Mouse (Mus musculus): ENCODE results near the gene Kctd21. TPM values are rescaled to one million over a fixed set of nuclear protein-coding genes. Genes with fewer than 3 reads are reported as not detected.

Gene Kctd21
- total and polyA plus RNA-seq, 3 experiments: 0.23 to 1.2 TPM; not detected in 1

DNA sequence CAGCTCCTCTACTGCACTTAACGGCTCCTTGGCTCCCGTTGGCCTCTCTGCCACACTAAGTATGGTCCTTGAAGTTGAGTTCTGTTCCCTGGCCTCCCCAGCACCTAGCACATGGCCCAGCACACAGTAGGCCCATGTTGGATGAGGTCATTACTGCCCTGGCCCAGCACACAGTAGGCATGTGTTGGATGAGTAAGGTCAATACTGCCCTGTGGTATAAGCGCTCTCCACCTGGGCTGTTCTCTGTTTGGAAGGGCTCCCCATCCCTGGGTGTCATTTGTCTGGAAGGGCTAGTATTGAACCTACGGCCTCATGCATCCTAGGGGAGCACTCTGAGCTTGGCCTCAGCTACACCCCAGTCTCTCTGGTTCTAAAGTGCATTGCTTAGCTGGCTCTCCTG, 4.8 kb upstream of the Kctd21 start:
- H3K27me3 ChIP-seq (ENCODE audit: control insufficient read depth in 1 of 2, insufficient read depth in 2 of 2, low read length in 2 of 2): no peaks in the 10 kb centered on the region
- TF ChIP-seq ZKSCAN1 (IDR thresholded peaks at IDR 0.05; ENCODE audit: low read depth, low read length): peak; percentile 62
- TF ChIP-seq ZNF384 (IDR thresholded peaks at IDR 0.05; ENCODE audit: low read depth, low read length): no peak
- DNase-seq (ENCODE audit: low read depth, low spot score): no peak
- no peaks in the 10 kb centered on the region for H3K36me3 ChIP-seq (ENCODE audit: control insufficient read depth in 1 of 2, insufficient read depth in 2 of 2, low read length in 2 of 2)
- H3K27ac ChIP-seq (ENCODE audit: control insufficient read depth, low read depth, low read length): no peak overlapping the region
- H3K9me3 ChIP-seq (replicated peaks; ENCODE audit: insufficient read depth, low read length): no peaks in the 10 kb centered on the region
- no peak overlapping the region for H3K9ac ChIP-seq (ENCODE audit: control insufficient read depth, low read depth, low read length, poor library complexity, severe bottlenecking)
- no peaks in the 10 kb centered on the region for H3K79me2 ChIP-seq (ENCODE audit: control insufficient read depth, insufficient read depth, low read length, poor library complexity)
- no peak overlapping the region for H3K4me3 ChIP-seq (ENCODE audit: control insufficient read depth in 1 of 2, insufficient read depth in 1 of 2, low read depth in 2 of 2, low read length in 2 of 2)
- peaks cover 2 to 5% of the 10 kb centered on the region in 2 experiments; a peak in 2 of 4 replicates for H3K4me1 ChIP-seq (ENCODE audit: control insufficient read depth in 1 of 2, insufficient read depth in 2 of 2, low read length in 2 of 2)

DNA sequence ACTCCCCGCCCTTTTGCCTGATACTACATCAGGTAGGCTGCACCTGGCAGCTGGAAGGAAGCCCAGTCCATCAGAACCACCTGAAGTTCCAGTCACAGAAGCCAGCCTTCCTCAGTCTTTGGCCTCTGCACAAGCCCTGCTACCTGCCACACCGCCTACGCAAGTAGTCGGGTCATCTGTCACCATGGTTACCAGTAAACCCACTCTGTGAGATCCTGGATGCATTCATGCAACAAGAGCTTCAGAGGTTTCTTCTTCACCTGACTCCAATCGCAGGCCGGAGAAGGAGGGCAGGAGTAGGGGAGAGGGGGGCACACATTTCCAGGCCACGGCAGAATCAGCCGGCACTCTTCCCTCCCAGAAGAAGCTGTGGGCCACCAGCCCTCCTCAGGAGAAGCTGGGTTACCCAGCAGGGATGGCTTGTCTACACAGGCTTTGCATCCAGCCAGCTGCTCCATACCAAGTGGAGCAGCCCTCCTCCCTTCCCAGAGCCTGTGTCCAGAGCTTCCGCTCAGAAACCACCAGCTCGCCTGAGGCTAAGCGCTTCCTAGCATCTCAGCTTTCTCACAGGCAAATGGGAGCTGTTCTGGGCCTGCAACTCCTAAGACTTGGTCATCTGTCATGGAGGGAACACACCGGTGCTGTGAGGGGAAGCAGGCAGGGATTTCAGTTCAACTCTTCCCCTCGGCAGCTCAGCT, 3.1 kb upstream of the Kctd21 start:
- Histone ChIP-seq H3K27ac (ENCODE audit: control insufficient read depth, low read depth, low read length) (no peak overlapping the region), H3K4me3 (ENCODE audit: control insufficient read depth in 1 of 2, insufficient read depth in 1 of 2, low read depth in 2 of 2, low read length in 2 of 2) (no peak overlapping the region), H3K9me3 (replicated peaks; ENCODE audit: insufficient read depth, low read length) (no peaks in the 10 kb centered on the region), H3K4me1 (ENCODE audit: control insufficient read depth in 1 of 2, insufficient read depth in 2 of 2, low read length in 2 of 2) (peaks cover 6 to 14% of the 10 kb centered on the region in 2 experiments), H3K27me3 (ENCODE audit: control insufficient read depth in 1 of 2, insufficient read depth in 2 of 2, low read length in 2 of 2) (no peaks in the 10 kb centered on the region), H3K9ac (ENCODE audit: control insufficient read depth, low read depth, low read length, poor library complexity, severe bottlenecking) (no peak overlapping the region), H3K79me2 (ENCODE audit: control insufficient read depth, insufficient read depth, low read length, poor library complexity) (no peaks in the 10 kb centered on the region), H3K36me3 (ENCODE audit: control insufficient read depth in 1 of 2, insufficient read depth in 2 of 2, low read length in 2 of 2) (peaks cover 0 to 7% of the 10 kb centered on the region in 2 experiments; a peak in 2 of 4 replicates)
- no peak for TF ChIP-seq GABPA (IDR thresholded peaks at IDR 0.05; ENCODE audit: low read depth, low read length)
- TF ChIP-seq MAFK (IDR thresholded peaks at IDR 0.05; ENCODE audit: borderline replicate concordance, low read depth, low read length): no peak
- DNase-seq (ENCODE audit: low read depth, low spot score): no peak

DNA sequence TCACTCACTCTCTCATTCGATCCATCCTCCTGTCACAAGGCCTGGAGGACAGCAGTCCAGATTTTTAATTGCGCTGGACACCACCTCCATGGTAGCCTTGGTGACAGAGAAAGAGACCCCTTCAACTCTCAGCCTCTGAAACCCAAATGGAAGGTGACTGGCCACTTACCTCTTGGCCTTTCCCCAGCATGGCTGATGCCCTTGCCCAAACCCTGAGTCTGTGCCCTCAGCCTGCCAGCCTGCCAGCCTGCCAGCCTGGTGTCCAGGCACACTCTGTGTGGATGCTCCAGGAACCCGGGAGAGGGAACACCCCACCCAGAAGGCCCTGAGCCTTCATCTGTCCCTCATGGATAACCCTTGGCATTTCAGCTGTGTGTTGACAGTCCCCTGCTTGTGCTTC, 2.5 kb upstream of the Kctd21 start:
- H3K27ac ChIP-seq (ENCODE audit: control insufficient read depth, low read depth, low read length): no peak overlapping the region
- no peak for TF ChIP-seq MAX (IDR thresholded peaks at IDR 0.05; ENCODE audit: low read length)
- no peak for TF ChIP-seq KAT2A (conservative IDR thresholded peaks at IDR 0.05; ENCODE audit: low read depth, low read length)
- TF ChIP-seq JUND (IDR thresholded peaks at IDR 0.05; ENCODE audit: low read depth, low read length): no peak
- no peak for TF ChIP-seq EP300 (IDR thresholded peaks at IDR 0.05; ENCODE audit: low read depth in 1 of 2, low read length in 2 of 2)
- no peak for TF ChIP-seq ZNF384 (IDR thresholded peaks at IDR 0.05; ENCODE audit: low read depth, low read length)
- no peak for TF ChIP-seq MYC (IDR thresholded peaks at IDR 0.05; ENCODE audit: low read depth, low read length)
- no peak for TF ChIP-seq RAD21 (IDR thresholded peaks at IDR 0.05; ENCODE audit: low read depth, low read length)
- no peak for TF ChIP-seq ELF1 (IDR thresholded peaks at IDR 0.05; ENCODE audit: low read depth, low read length)
- no peak for TF ChIP-seq TBP (IDR thresholded peaks at IDR 0.05; ENCODE audit: low read depth, low read length)
- TF ChIP-seq MYB (IDR thresholded peaks at IDR 0.05; ENCODE audit: low read depth, low read length): no peak
- TF ChIP-seq BHLHE40 (IDR thresholded peaks at IDR 0.05; ENCODE audit: borderline replicate concordance, low read depth, low read length): no peak
- no peak for TF ChIP-seq GATA1 (IDR thresholded peaks at IDR 0.05; ENCODE audit: low read depth, low read length)
- no peak for TF ChIP-seq ZKSCAN1 (IDR thresholded peaks at IDR 0.05; ENCODE audit: low read depth, low read length)
- TF ChIP-seq GABPA (IDR thresholded peaks at IDR 0.05; ENCODE audit: low read depth, low read length): no peak
- TF ChIP-seq ZC3H11A (IDR thresholded peaks at IDR 0.05; ENCODE audit: low read depth, low read length): no peak
- no peak for TF ChIP-seq USF2 (IDR thresholded peaks at IDR 0.05; ENCODE audit: borderline replicate concordance in 1 of 2, insufficient read depth in 1 of 2, low read depth in 1 of 2, low read length in 2 of 2)
- TF ChIP-seq HCFC1 (IDR thresholded peaks at IDR 0.05; ENCODE audit: low read depth, low read length): no peak
- no peaks in the 10 kb centered on the region for H3K9me3 ChIP-seq (replicated peaks; ENCODE audit: insufficient read depth, low read length)
- peaks cover 6 to 14% of the 10 kb centered on the region in 2 experiments for H3K4me1 ChIP-seq (ENCODE audit: control insufficient read depth in 1 of 2, insufficient read depth in 2 of 2, low read length in 2 of 2)
- H3K79me2 ChIP-seq (ENCODE audit: control insufficient read depth, insufficient read depth, low read length, poor library complexity): no peaks in the 10 kb centered on the region
- DNase-seq (ENCODE audit: low read depth, low spot score): no peak
- no peak overlapping the region for H3K4me3 ChIP-seq (ENCODE audit: control insufficient read depth in 1 of 2, insufficient read depth in 1 of 2, low read depth in 2 of 2, low read length in 2 of 2)
- no peak overlapping the region for H3K9ac ChIP-seq (ENCODE audit: control insufficient read depth, low read depth, low read length, poor library complexity, severe bottlenecking)
- peaks cover 0 to 7% of the 10 kb centered on the region in 2 experiments; a peak in 2 of 4 replicates for H3K36me3 ChIP-seq (ENCODE audit: control insufficient read depth in 1 of 2, insufficient read depth in 2 of 2, low read length in 2 of 2)
- no peaks in the 10 kb centered on the region for H3K27me3 ChIP-seq (ENCODE audit: control insufficient read depth in 1 of 2, insufficient read depth in 2 of 2, low read length in 2 of 2)
